Mouse (Mus musculus) heart, adult 11 months (tissue): Measurements from ENCODE around the gene Hsd17b2.

ENCODE experiments used
- DNase-seq: peaks from one replicate; pipeline ENCODE4 v3.0.0; 2022

Hsd17b2 gene

DNA sequence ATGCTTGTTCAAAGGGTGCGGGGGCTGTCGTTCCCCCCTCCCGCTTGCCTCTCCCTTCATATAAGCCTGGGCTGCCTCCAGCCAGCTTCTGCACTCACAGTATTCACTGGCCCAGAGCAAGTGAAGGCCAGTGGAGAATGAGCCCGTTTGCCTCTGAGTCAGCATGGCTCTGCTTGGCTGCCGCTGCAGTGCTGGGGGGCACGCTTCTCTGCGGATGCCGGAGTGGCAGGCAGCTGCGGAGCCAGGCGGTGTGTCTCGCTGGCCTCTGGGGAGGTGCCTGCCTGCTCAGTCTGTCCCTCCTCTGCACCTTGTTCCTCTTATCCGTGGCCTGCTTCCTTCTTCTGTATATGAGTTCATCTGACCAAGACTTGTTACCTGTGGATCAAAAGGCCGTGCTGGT lies at the start of gene Hsd17b2:
TSS of gene Hsd17b2 (plus strand) at position 46 of the 400 bp plus-strand sequence.
- DNase-seq = peak; percentile 82

DNA sequence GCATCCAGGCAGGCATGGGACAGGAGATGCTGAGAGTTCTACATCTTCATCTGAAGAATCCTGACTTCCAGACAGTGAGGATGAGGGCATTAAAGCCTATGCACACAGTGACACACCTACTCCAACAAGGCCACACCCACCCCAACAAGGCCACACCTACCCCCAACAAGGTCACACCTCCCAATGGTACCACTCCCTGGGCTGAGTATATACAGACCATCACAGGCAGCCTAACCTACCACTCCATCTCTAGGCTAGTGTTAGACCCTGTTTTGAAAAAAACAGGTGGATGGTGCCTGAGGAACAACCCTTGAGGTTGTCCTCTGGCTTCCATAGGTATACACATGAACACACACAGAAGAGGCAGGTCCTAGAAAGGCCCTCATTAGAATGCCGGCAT lies 49.4 kb upstream of the Hsd17b2 start:
- no peak for DNase-seq

DNA sequence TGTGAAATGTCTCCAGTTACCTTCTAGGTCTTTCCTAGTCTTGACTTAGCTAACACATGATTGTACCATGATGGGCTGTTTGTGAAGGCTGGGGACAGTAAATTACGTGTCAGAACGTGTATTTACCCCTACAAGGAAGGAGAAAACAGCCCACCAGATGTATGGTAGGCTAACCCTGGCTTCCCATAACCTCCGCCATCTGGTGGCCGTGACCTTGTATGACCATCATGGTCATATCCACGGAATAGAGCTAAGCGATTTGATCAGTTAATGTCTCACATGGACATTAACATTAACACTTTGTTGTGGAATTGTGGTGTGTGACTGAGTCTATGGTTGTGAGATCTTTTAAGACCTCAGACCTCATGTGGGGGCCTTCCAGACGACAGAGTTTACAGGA lies 42.7 kb upstream of the Hsd17b2 start:
- no peak for DNase-seq

DNA sequence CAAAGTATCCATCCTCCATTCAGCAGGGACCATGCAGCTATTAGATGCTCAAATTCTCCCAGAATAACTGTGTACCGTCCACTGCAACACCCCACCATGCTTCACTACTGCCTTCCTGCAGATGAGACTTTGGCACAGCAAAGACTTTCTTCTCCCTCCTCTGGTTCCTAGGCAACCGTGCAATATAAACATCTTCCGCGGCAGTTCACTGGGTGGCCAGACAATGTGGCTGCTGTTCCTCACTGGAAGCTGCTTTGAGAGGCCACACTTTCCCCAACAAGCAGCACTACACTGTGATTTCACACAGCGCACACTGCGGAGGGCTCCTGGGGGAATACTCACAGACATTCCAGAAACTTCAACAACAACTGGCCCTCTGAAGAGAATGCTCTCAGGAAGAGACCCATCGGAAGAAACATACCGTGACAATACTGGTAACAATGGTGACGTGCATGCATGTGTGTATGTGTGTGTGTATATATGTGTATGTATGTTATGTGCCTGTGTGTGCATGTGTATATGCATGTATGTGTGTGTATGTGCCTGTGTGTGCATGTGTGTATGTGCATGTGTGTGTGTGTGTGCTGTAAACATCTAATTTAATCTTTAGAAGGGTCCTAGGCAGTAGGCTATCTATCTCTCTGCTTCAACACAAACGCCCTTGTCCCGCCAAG lies 41.2 kb upstream of the Hsd17b2 start:
- DNase-seq = peak; percentile 92

DNA sequence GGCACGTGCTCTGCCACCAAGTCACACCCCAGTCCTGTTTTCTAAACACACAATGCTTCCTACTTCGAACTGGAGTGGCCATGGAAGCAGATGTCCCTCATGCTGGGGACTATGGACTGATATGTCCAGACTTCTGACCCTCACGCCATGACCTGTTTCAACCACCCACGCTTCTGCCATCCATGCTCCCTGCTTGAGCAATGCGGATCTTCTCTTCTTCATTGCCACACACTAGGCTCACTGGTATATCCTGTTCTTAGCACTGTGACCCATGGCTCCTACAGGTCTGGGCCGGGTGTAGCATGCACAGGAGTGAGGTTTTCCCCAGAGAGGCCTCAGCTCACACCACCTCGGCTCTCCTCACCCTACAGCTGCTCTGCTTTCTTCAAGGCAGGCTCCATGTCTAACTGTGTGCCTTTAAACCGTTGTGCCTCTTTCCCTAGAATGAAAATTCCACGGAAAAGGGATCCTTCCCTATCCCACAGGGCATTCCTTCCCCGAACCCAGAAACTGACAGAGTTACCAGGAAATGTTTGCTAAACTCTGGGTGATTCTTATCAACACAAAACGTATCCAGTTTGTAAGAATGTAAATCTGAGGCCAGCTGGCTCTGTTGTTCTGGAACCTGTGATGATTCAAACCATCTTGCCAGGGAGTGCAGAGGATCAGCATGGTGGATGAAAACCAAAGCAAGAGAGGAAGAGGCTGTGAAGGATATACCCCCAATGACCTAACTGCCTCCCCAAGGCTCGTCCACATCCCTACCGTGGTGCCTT lies 34.2 kb upstream of the Hsd17b2 start:
- no peak for DNase-seq

DNA sequence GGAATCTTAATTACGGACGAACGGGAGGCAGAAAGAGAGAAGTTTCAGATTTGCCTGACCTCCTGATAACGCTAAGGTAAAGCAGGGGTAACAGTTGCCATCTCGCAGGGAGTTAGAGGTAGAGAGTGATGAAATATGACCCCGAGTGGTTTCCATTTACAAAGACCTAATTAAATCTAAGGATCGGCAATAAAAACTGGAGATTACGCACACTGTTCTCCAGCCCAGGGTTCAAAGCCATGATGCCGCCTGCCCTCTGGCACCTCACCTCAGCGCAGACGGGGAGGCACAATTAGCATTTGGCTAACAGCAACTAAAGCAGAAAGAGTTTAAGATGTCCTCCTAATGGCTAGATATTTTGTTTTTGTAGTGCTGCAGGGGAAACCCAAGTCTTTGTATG lies 31.2 kb upstream of the Hsd17b2 start:
- no peak for DNase-seq

DNA sequence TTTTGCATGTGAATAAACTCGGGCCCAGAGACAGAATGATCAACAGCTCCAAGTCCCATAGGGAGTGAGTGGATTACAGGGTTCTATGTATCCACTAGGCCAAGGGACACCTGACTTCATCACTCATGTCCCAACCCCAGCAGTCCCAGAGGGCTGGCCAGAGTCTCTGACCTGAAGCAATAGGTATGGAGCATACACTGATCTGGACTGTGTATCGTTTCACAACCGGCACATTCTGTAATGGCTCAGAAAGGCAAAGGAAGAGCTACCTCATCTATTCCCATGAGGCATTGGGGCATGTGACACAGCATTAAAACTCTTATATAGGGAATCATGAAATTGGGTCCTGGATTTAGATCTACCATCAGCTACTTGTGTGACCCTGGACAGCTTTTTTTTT lies 29.1 kb upstream of the Hsd17b2 start:
- no peak for DNase-seq

DNA sequence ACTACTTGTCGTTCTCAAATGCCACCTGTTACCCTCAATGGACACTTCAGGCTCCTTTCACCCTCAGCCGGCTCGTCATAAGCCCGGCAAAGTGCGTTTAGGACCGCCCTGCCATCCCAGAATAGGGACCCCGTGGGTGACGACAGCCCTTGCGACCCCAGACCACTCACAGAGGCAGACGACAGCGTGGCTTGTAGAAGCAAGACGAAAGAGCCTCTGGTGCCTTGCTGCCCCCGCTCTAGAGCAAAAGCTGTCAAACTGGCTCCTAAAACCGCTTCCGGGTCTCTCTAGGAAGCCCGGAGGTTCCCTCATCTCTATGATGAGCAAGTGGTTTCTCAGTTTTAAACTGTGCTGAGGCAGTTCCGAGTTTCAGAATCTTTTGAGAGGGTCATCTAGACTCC lies 28.3 kb upstream of the Hsd17b2 start, which contains the start of gene Sdr42e1:
TSS of gene Sdr42e1 (minus strand) at position 260 of the 401 bp plus-strand sequence.
- peak; percentile 92 for DNase-seq

DNA sequence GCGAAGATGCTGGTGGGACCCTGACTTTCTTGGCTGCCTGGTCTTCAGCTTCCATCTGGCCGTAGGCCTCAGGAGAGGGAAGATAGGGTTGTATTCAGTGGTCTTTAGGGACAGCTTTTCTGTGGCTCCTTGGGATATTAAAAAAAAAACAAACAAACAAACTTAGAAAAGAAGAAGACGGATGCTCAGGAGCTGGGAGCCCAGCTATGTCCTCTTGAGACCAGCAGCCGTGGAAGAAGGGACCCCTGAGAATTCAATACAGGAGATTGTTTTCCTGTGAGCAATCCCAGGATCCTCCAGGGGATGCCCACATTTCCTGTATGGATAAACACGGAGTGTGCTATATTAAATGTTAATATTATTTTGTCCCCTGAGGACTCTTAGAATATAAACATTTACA lies 26.5 kb upstream of the Hsd17b2 start:
- DNase-seq = peak; percentile 91

DNA sequence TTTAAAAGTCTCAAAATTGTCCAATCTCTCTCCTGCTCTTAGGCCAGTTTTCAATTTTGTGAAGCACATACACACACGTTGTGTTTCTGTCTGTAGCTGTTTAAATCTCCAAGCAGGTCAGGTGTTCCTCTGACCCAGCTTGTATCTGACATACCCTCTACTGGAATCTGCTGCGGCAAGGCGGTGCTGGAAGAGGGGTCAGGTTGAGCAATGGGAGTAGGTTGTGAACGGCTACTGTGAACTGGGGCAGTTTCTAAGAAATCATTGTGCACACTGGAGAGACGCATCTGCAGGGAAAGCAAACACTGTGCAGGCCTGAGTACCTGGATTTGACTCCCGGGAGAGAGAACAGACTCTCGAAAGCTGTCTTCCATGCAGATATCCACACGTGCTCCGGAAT lies 25.2 kb upstream of the Hsd17b2 start:
- DNase-seq = no peak

DNA sequence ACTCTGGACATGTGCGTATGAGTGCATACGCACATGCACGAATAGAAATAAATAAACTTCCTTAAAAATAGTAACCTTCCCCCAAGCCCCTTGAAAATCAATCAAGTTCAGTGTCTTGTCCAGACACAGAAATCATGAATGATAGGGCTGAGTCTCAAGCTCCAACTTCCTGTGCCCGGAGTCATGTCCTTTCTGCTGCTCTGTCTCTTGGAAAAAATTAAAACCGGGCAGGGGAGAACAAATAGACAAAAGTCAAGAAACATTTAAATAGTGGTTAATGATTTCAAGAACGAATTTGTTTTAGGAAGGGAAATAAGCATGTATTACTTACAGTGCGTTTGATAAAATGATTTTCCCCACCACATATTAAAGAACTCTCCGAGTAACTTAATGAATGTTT lies 24.7 kb upstream of the Hsd17b2 start:
- no peak for DNase-seq

DNA sequence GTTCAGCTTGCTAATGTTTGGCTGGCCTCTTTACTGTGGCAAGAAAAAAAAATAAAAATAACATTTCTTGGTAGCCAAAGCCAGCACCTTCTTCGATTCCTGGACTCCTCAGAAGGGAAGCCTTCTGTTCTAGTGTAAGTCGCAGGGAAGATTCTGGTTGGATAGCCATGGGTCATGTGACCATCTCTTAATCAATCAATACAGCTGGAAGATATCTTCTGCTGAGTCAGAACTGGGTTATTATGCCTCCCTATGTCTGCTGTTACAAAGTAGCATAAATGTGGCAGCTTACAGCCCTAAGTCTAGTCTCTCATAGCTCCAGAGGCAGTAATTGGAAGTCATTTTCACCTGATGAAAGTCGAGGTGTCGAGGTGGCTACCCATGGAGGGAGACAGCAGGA lies 23.1 kb upstream of the Hsd17b2 start:
- no peak for DNase-seq

DNA sequence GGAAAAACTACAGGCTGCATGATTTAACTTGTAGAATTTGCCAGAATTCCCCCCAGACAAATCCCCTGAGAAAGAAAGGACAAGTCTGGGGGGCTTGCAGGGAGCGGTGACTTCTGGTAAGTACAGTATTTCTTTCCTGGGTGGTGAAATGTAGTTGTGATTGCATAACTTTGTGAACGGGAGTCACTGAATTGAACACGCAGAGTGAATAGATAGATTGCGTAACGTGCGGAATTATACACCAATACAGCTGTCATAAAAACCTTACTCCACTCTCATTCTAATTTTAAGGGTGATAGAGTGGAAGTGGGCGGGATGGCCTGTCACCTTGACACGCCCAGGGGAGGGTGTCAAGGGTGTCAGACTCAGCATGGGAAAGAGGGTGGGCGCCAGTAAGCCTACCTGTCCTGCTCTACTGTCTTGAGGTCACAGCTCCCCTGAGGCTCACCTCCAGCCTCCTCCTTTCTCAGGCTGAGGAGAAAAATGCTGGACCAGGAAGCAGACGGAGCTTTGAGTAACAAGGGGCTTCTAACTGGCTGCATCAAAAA lies 17.7 kb upstream of the Hsd17b2 start:
- no peak for DNase-seq

DNA sequence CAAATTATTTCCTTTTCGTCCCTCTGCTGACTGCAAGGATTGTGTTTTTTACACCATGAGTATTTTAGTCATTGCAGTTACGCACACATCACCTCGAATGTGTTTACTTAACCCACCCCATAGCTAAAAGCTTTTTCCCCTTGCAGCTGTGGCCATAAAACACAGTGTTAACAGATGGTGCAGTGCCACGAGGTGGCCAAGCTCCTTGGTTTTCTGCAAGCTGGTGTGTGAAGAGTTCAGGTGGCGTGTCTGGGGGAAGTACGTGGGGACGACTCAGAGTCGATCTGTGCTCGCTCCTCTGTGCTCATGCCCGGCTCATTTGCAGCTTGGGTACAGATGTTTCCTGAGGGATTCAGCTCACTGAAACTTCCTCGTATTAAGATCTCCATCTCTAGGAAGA lies 17.2 kb upstream of the Hsd17b2 start:
- DNase-seq = no peak

DNA sequence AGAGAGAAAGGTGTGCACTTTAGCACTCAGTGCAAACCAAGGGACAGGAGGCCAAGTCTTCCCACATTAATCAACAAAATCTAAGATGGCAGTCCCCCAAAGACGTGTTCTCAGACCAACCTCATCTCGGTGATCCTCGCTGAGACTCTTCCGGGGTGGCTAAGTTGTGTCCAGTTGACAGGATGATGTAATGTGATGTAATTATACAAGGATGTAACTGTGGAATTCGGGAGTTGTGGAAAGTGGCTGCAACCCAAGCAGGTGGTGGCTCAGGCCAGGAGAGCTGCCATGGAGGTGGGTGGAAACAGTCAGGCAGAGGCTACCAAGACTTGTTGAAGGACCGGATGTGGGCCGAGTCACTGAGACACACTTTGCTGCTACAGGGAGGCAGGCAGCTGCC lies 13.8 kb upstream of the Hsd17b2 start:
- no peak for DNase-seq

DNA sequence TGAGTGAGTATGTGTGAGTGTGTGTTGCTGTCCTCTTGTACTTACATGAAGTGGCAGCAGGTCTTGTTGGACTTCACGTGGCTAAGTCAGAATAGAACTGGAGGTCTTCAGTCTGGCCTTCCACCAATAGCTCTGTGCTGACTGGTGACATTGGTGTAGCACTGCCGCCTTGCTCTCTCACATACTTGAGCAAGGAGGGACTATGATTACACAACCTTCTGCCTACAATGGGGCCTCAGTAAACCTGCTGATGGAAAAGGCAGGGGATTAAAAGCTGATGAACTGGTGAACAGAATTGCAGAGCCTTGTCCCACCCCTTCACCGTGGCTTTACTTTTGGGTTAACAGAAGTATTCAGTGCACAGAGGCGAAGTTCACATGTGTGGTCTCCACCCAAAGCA lies 9.6 kb upstream of the Hsd17b2 start:
- no peak for DNase-seq

DNA sequence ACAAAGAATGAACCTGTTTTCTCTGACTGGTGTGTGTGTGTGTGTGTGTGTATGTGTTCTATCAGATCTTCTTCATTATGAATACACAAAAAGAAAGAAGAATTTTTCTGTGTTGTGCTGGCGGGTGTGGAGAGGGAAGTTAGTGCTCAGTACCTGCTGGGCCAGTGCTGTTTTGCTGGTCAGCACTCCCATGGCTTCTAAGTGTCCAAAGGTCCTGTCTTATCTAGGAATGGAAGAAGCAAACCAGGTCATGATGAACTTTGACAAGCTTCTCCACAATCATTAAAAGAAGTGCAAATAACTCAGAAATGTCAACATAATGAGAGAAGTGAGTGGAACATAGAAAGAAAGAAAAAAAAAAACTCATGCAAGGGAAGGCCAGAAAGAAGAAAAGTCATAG lies 6.1 kb upstream of the Hsd17b2 start:
- DNase-seq = no peak

DNA sequence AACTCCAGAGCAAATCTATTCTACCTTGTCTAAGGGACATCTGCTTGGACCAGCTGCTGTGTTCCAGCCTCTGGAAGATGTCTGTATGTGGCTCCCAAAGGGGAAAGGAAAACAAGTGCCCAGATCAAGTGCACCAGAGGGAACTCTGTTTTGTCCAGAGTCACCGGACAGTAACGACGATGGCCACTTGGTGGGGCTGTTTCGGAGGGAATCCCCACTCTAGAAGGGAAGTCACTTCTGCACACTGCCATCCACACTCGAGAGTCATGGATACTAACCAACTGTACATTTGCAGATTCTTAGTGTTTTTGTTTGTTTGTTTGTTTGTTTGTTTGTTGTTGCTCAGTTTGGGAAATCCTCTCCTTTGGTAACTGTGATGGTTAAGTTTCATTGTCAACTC lies 4.5 kb upstream of the Hsd17b2 start:
- no peak for DNase-seq

DNA sequence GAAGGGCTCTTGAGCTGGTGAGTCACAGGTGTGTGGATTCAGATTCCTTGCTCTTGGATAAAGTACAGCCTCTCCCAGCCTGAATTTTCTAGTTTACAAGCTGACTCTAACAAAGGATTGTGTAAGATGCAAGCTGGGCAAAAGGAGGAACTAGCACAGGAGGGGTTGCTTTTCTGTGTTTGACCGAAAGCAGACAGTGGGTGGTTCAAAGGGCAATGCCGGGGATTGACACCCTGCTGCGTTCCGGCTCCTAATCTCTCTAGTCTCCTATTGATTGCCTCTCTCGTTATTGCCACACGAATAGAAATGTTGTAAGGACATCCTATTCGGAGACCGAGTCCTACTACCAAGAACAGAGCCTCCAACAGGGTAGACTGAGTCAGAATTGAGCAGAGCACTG lies 1.0 kb upstream of the Hsd17b2 start:
- peak; percentile 77 for DNase-seq

DNA sequence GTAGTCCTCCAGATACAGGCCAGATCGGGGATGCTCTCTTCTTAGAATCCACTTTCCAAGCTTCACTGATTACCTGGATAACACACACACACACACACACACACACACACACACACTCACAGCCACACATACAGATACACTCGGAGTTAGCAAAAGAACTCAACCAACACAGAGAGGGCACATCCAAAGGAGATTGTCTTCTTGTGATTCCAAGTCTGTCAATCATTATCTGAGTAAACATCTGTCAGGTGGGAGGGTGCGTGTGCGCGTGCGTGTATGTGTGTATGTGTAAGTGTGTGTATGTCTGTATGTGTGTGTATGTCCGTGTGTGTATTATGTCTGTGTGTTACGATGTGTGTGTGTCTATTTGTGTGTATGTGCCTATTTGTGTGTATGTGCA lies 458 bp upstream of the Hsd17b2 start:
- DNase-seq = no peak

DNA sequence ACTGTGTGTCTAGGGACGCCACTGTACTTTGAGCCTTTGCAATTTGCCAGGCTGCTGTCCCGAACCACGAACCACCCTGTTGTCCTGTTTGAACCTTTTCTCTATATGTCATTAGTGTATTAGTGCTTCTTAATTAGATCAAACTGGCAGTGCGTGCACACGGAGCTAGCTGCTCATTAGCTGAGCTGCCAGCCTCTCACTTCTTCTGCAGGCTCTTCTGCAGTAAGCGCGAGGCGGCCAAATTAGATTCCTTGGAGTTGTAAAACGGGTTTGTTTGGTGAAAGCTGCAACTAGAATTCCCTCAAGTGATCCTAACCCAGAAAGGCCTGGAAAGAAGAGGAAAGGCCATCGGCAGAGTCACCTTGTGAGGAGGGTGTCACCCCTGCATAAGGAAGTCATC lies 997 bp downstream of the Hsd17b2 start:
- DNase-seq = no peak

DNA sequence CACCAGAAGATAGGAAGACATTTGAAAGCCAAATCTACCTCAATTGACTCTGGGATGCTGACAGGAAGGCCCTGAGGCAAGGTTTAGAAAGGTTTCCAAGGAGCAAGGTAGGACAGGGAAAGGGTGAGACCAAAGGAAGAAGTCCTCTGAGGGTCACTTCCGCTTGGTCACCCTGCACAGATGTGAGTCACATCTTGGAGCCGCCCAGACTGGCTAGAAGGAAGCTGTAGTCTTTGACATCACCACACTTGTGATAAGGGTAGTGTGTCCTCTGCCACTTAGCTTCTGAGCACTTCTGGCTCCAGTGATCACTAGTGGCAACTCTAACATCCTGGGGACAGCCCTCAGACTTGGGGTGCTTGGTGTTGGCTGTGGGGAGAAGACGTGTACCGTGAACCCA lies 4.4 kb downstream of the Hsd17b2 start:
- no peak for DNase-seq

DNA sequence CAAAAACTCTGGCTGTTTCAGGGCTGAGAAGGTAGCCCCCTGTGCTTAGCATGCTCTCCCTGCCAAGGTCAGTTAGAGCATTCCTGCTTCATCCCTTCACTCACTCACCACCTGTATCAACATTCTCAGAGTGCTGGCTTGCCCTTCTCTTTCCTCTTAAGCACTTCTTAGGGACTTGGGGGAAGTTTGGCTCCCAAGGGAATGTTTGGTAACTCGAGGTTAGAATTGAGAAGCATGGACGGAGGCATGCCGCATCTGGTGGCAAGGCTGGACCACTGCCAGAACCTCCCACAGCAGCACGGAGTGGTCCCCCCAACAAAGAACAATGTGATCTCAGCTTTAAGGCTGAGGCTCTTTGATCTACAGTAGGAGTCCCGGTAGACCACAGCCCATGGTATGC lies 10.5 kb downstream of the Hsd17b2 start:
- peak; percentile 79 for DNase-seq

DNA sequence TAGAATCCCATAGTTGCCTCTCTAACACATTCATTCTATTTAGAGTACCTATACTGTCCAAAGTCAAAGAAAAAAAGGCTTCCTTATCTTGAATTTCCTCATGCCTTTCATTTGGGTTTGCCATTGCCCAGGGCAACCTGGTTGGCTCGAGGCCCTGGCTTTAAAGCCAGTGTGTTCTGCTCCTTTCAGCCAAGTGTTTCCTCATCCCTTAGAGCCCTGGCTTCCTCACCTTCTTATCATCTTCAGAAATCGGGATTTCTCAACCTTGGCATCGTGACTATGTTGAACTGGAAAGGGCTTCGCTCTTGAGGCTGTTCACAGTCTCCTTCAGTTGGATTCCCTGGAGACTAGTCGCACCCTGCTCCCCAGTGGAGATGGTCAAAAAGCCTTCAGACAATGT lies 12.9 kb downstream of the Hsd17b2 start:
- DNase-seq = peak; percentile 89
